Mouse (Mus musculus) MEL (cell line): ENCODE measurements around the gene Ano6. TPM values are rescaled to one million over a fixed set of nuclear protein-coding genes. Genes with fewer than 3 reads are reported as not detected.

ENCODE experiments used
- DNase-seq: peaks from one replicate; pipeline ENCODE4 v3.0.0; 2011; ENCODE audit warnings: low read depth, low spot score
- H3K27ac ChIP-seq: 2 replicates; pipeline ENCODE4 v1.5.1; 2012; ENCODE audit warnings: low read depth, mild to moderate bottlenecking, control low read depth, low read length, moderate library complexity; ENCODE audit not compliant: control insufficient read depth
- H3K27me3 ChIP-seq, 2 experiments: fragments of 150-350 bp in 1 of 2; sonication (generic) in 1 of 2; 2 replicates each; pipeline ENCODE4 v1.6.1; 2012; ENCODE audit warnings: low read length in 2 of 2, mild to moderate bottlenecking in 2 of 2, improper control_type of control experiment in 1 of 2, moderate library complexity in 1 of 2; ENCODE audit not compliant: insufficient read depth in 2 of 2, control insufficient read depth in 1 of 2
- H3K36me3 ChIP-seq, 2 experiments: 2 replicates each; pipeline ENCODE4 v1.6.1; 2012 to 2014; ENCODE audit warnings: low read length in 2 of 2, improper control_type of control experiment in 1 of 2, inconsistent platforms in 1 of 2, mild to moderate bottlenecking in 1 of 2; ENCODE audit not compliant: insufficient read depth in 2 of 2, control insufficient read depth in 1 of 2
- H3K4me1 ChIP-seq, 2 experiments: fragments of 150-350 bp in 1 of 2; sonication (generic) in 1 of 2; 2 replicates each; pipeline ENCODE4 v1.6.1; 2012; ENCODE audit warnings: low read length in 2 of 2, improper control_type of control experiment in 1 of 2, mild to moderate bottlenecking in 1 of 2; ENCODE audit not compliant: insufficient read depth in 2 of 2, control insufficient read depth in 1 of 2
- H3K4me3 ChIP-seq, 2 experiments: fragments of 150-350 bp in 1 of 2; sonication (generic) in 1 of 2; 2 replicates each; pipeline ENCODE4 v1.5.1; 2012; ENCODE audit warnings: low read depth in 2 of 2, low read length in 2 of 2, mild to moderate bottlenecking in 2 of 2, moderate library complexity in 2 of 2, control low read depth in 1 of 2, improper control_type of control experiment in 1 of 2; ENCODE audit not compliant: control insufficient read depth in 1 of 2, insufficient read depth in 1 of 2
- H3K79me2 ChIP-seq: 2 replicates; pipeline ENCODE4 v1.6.1; 2012; ENCODE audit warnings: mild to moderate bottlenecking, low read length, moderate library complexity; ENCODE audit not compliant: control insufficient read depth, poor library complexity, insufficient read depth
- H3K9ac ChIP-seq: 2 replicates; pipeline ENCODE4 v1.6.1; 2012; ENCODE audit warnings: low read depth, mild to moderate bottlenecking, control low read depth, low read length, moderate library complexity; ENCODE audit not compliant: control insufficient read depth, poor library complexity, severe bottlenecking
- H3K9me3 ChIP-seq: fragments of 150-350 bp; sonication (generic); replicated peaks from 2 replicates; pipeline ENCODE4 v1.6.1; 2012; ENCODE audit warnings: mild to moderate bottlenecking, low read length, improper control_type of control experiment, moderate library complexity; ENCODE audit not compliant: insufficient read depth
- BHLHE40 ChIP-seq: IDR thresholded peaks from 2 replicates; pipeline ENCODE4 v1.6.1; 2012; ENCODE audit warnings: low read depth, mild to moderate bottlenecking, inconsistent platforms, low read length, improper control_type of control experiment, borderline replicate concordance
- EP300 ChIP-seq, 2 experiments: IDR thresholded peaks; 2 replicates each; pipeline ENCODE4 v1.6.1; 2011; ENCODE audit warnings: improper control_type of control experiment in 2 of 2, low read length in 2 of 2, low read depth in 1 of 2, mild to moderate bottlenecking in 1 of 2
- ETS1 ChIP-seq: IDR thresholded peaks from 2 replicates; pipeline ENCODE4 v1.6.1; 2012; ENCODE audit warnings: low read depth, mild to moderate bottlenecking, inconsistent platforms, low read length, improper control_type of control experiment, moderate library complexity
- GATA1 ChIP-seq: IDR thresholded peaks from 2 replicates; pipeline ENCODE4 v1.6.1; 2011; ENCODE audit warnings: low read depth, low read length, improper control_type of control experiment
- JUND ChIP-seq: IDR thresholded peaks from 2 replicates; pipeline ENCODE4 v1.6.1; 2011; ENCODE audit warnings: low read depth, mild to moderate bottlenecking, improper control_type of control experiment, low read length
- KAT2A ChIP-seq: conservative IDR thresholded peaks from 2 replicates; pipeline ENCODE4 v1.6.1; 2012; ENCODE audit warnings: low read depth, low read length, improper control_type of control experiment, inconsistent platforms
- MAFK ChIP-seq: IDR thresholded peaks from 2 replicates; pipeline ENCODE4 v1.6.1; 2011; ENCODE audit warnings: low read depth, mild to moderate bottlenecking, low read length, improper control_type of control experiment, borderline replicate concordance
- MAX ChIP-seq: IDR thresholded peaks from 2 replicates; pipeline ENCODE4 v1.6.1; 2011; ENCODE audit warnings: low read length, improper control_type of control experiment
- MEF2A ChIP-seq: IDR thresholded peaks from 2 replicates; pipeline ENCODE4 v1.6.1; 2014; ENCODE audit warnings: low read depth, mild to moderate bottlenecking, inconsistent platforms, low read length, improper control_type of control experiment; ENCODE audit not compliant: poor library complexity, insufficient replicate concordance, severe bottlenecking; ENCODE audit errors: extremely low read depth
- MXI1 ChIP-seq: IDR thresholded peaks from 2 replicates; pipeline ENCODE4 v1.6.1; 2011; ENCODE audit warnings: mild to moderate bottlenecking, low read depth, low read length, improper control_type of control experiment
- MYB ChIP-seq: IDR thresholded peaks from 2 replicates; pipeline ENCODE4 v1.6.1; 2011; ENCODE audit warnings: mild to moderate bottlenecking, low read depth, low read length, improper control_type of control experiment
- MYC ChIP-seq: IDR thresholded peaks from 2 replicates; pipeline ENCODE4 v1.6.1; 2011; ENCODE audit warnings: low read depth, mild to moderate bottlenecking, low read length, improper control_type of control experiment, moderate library complexity
- NELFE ChIP-seq: IDR thresholded peaks from 2 replicates; pipeline ENCODE4 v1.6.1; 2011; ENCODE audit warnings: low read depth, low read length, improper control_type of control experiment
- NRF1 ChIP-seq: IDR thresholded peaks from 2 replicates; pipeline ENCODE4 v1.6.1; 2014; ENCODE audit warnings: low read depth, mild to moderate bottlenecking, inconsistent platforms, low read length, improper control_type of control experiment, moderate library complexity; ENCODE audit not compliant: poor library complexity, insufficient read depth, severe bottlenecking
- POLR2A ChIP-seq, 2 experiments: IDR thresholded peaks; 2 replicates each; pipeline ENCODE4 v1.6.1; 2011 to 2012; ENCODE audit warnings: low read length in 2 of 2, mild to moderate bottlenecking in 2 of 2, control low read depth in 1 of 2, improper control_type of control experiment in 1 of 2, low read depth in 1 of 2, moderate library complexity in 1 of 2; ENCODE audit not compliant: control insufficient read depth in 1 of 2, insufficient read depth in 1 of 2, poor library complexity in 1 of 2
- POLR2AphosphoS2 ChIP-seq: IDR thresholded peaks from 2 replicates; pipeline ENCODE4 v1.6.1; 2011; ENCODE audit warnings: low read length, improper control_type of control experiment
- RCOR1 ChIP-seq: IDR thresholded peaks from 2 replicates; pipeline ENCODE4 v1.6.1; 2012; ENCODE audit warnings: low read depth, mild to moderate bottlenecking, inconsistent platforms, low read length, improper control_type of control experiment
- SIN3A ChIP-seq: IDR thresholded peaks from 2 replicates; pipeline ENCODE4 v1.6.1; 2012; ENCODE audit warnings: low read length, improper control_type of control experiment, inconsistent platforms
- TAL1 ChIP-seq: IDR thresholded peaks from 2 replicates; pipeline ENCODE4 v1.6.1; 2012; ENCODE audit warnings: mild to moderate bottlenecking, inconsistent platforms, low read length, moderate library complexity, mixed read lengths
- TCF12 ChIP-seq: IDR thresholded peaks from 2 replicates; pipeline ENCODE4 v1.6.1; 2014; ENCODE audit warnings: low read depth, mild to moderate bottlenecking, inconsistent platforms, low read length, improper control_type of control experiment, moderate library complexity
- UBTF ChIP-seq: IDR thresholded peaks from 2 replicates; pipeline ENCODE4 v1.6.1; 2012; ENCODE audit warnings: low read depth, mild to moderate bottlenecking, inconsistent platforms, low read length, improper control_type of control experiment, moderate library complexity, borderline replicate concordance; ENCODE audit not compliant: insufficient read depth
- USF1 ChIP-seq: IDR thresholded peaks from 2 replicates; pipeline ENCODE4 v1.6.1; 2014; ENCODE audit warnings: low read depth, mild to moderate bottlenecking, inconsistent platforms, low read length, improper control_type of control experiment, moderate library complexity
- ZC3H11A ChIP-seq: IDR thresholded peaks from 2 replicates; pipeline ENCODE4 v1.6.1; 2012; ENCODE audit warnings: low read depth, mild to moderate bottlenecking, inconsistent platforms, low read length, improper control_type of control experiment
- ZKSCAN1 ChIP-seq: IDR thresholded peaks from 2 replicates; pipeline ENCODE4 v1.6.1; 2012; ENCODE audit warnings: low read depth, mild to moderate bottlenecking, inconsistent platforms, low read length, improper control_type of control experiment, moderate library complexity
- ZMIZ1 ChIP-seq: IDR thresholded peaks from 2 replicates; pipeline ENCODE4 v1.6.1; 2012; ENCODE audit warnings: low read depth, mild to moderate bottlenecking, inconsistent platforms, low read length, improper control_type of control experiment, moderate library complexity
- ZNF384 ChIP-seq: IDR thresholded peaks from 2 replicates; pipeline ENCODE4 v1.6.1; 2012; ENCODE audit warnings: low read depth, mild to moderate bottlenecking, inconsistent platforms, low read length, improper control_type of control experiment
- polyA plus RNA-seq, 2 experiments: library from polyadenylated mRNA; stranded (reverse) in 1 of 2; unstranded in 1 of 2; fragments of >175 nt in 1 of 2; fragments of >200 nt in 1 of 2; gene quantifications; 2 replicates each; pipeline versions ENCODE4 v1.2.1 to v1.2.4; 2012; ENCODE audit warnings: low replicate concordance in 2 of 2, low read depth in 1 of 2; ENCODE audit not compliant: insufficient read length in 2 of 2, insufficient read depth in 1 of 2, missing spikeins in 1 of 2
- total RNA-seq: library from RNA; depleted of rRNA; stranded (reverse); fragments of 300-350 nt; gene quantifications from 2 replicates; pipeline ENCODE4 v1.2.3, GENCODE M21; 2012

Ano6 gene
- total and polyA plus RNA-seq, 3 experiments, result 54.8 to 66.6 (median 61.4) TPM

DNA sequence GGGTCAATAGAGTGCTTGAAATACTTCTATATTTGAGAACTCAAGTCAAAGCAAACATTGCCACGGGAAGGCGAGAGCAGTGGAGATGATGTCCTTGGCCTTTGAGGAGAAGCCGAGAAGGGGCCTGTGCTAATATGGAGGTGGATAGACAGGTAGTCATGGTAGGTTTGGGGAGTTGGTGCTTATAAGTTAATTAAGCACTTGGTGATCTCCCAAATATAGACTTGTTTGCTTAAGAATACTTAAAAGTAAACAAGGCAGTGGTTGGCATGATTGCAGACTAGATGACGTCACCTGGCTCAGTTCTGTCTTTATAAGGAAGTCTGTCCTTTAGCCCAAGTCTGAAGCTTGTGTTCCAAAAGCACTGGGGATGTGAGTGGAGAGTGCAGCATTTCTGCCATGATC, 19.7 kb downstream of the Ano6 start:
- DNase-seq, result no peak
- Histone ChIP-seq H3K36me3 (peaks cover 36 to 65% of the 10 kb centered on the region in 2 experiments), H3K4me1 (peaks cover 3 to 13% of the 10 kb centered on the region in 2 experiments; a peak in 2 of 4 replicates), H3K79me2 (peaks cover 88% of the 10 kb centered on the region), H3K27me3 (no peaks in the 10 kb centered on the region), H3K4me3 (no peak overlapping the region), H3K9ac (no peak overlapping the region), H3K9me3 (no peaks in the 10 kb centered on the region), H3K27ac (no peak overlapping the region)
- TF ChIP-seq USF1 (no peak), MAX (no peak), ZKSCAN1 (no peak), KAT2A (no peak), BHLHE40 (no peak), ZC3H11A (no peak), JUND (no peak), GATA1 (no peak), MYB (no peak), ZNF384 (no peak), MAFK (no peak), TCF12 (no peak), EP300 (IDR thresholded peaks at IDR 0.05; ENCODE audit: low read depth in 1 of 2, low read length in 2 of 2) (no peak), UBTF (no peak)

DNA sequence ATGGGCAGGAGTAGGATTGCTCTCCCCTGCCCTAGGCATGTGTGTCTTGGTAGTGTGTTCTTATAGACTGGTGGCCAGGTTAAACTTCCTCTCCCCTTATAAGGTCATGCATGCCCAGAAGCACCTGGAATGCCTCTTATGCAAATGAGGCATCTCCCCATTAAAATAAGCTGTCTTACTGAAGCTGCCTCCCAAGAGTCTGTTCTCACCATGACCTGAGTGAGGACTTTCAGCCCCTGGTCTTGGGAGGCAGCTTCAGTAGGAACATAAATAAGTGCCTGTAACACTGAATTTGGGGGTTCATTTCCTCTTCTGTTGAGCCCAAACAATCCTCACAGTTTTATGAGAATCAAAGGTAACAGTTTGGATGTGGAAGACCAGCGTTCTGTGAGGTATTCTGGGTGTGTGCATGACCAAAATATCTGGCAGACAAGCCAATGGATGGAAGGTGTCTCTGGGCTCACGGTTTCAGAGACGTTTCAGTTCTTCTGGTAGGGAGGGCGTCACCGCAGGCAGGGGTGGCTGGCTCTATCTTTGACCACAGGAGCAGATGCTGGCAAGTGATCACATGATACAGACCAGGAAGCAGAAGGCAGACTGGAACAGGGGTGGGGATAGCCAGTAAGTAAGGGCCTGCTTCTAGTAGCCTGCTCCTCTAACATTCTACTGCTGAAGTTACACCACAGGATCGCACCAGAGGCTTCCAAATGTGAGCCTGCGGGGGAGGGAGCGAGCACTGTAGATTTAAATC, 22.4 kb downstream of the Ano6 start:
- H3K79me2 ChIP-seq, result peaks cover 85% of the 10 kb centered on the region
- DNase-seq, result peak; percentile 76
- peaks cover 0 to 2% of the 10 kb centered on the region in 2 experiments; a peak in 1 of 4 replicates for H3K4me1 ChIP-seq
- H3K27me3 ChIP-seq, result no peaks in the 10 kb centered on the region
- peaks cover 21 to 70% of the 10 kb centered on the region in 2 experiments for H3K36me3 ChIP-seq
- no peak overlapping the region for H3K27ac ChIP-seq
- H3K4me3 ChIP-seq, result no peak overlapping the region
- TF ChIP-seq EP300 (IDR thresholded peaks at IDR 0.05; ENCODE audit: low read depth in 1 of 2, low read length in 2 of 2) (peak in 1 of 2 experiments; percentile 48; a peak in 1 of 4 replicates), TCF12 (no peak), SIN3A (peak; percentile 38; the same call in 1 of the 2 replicates), RCOR1 (no peak), MXI1 (no peak), TAL1 (peak; percentile 72), MYB (no peak), BHLHE40 (no peak), POLR2AphosphoS2 (peak; percentile 6; the same call in 1 of the 2 replicates), NELFE (0 out of 2 replicates have a peak, but pooled peaks have one; percentile 22), USF1 (peak; percentile 81), UBTF (no peak), MYC (no peak), POLR2A (IDR thresholded peaks at IDR 0.05; ENCODE audit: control insufficient read depth in 1 of 2, insufficient read depth in 1 of 2, low read depth in 1 of 2, low read length in 2 of 2, poor library complexity in 1 of 2) (peak in 1 of 2 experiments; percentile 41; a peak in 1 of 4 replicates), NRF1 (0 out of 2 replicates have a peak, but pooled peaks have one; percentile 9), MEF2A (no peak), ETS1 (no peak), ZMIZ1 (no peak), GATA1 (0 out of 2 replicates have a peak, but pooled peaks have one; percentile 7)
- H3K9me3 ChIP-seq, result no peaks in the 10 kb centered on the region
- no peak overlapping the region for H3K9ac ChIP-seq
